Mouse (Mus musculus) embryonic facial prominence, embryonic 13.5 days (tissue): ENCODE data around the gene Nmd3. TPM values are rescaled to one million over a fixed set of nuclear protein-coding genes. Genes with fewer than 3 reads are reported as not detected.

Experiments
- polyA plus RNA-seq: library from polyadenylated mRNA; unstranded; fragments of >200 nt; fragmentation: Nextera tagmentation; extraction: Ambion mirVana; gene quantifications from 2 replicates; pipeline ENCODE4 v1.2.1, GENCODE M21; 2015

The Nmd3 gene
- polyA plus RNA-seq, 1 experiment from 2014 or later: 136 TPM

Other genes starting within 250 kb of the Nmd3 start
- 32.4 and 35.8 TPM in 2 replicates for gene B3galnt1, start 123.0 kb upstream of the Nmd3 start, polyA plus RNA-seq
- gene Sptssb, start 138.0 kb downstream of the Nmd3 start, polyA plus RNA-seq: 0.63 and 0.66 TPM in 2 replicates